Mouse (Mus musculus) lung, embryonic 15.5 days (tissue): ENCODE data around the gene Slc34a3. TPM values are rescaled to one million over a fixed set of nuclear protein-coding genes. Genes with fewer than 3 reads are reported as not detected.
A peak's percentile ranks its signal among the peaks of the same experiment; 100 is the strongest.

Source experiments
- ATAC-seq: fragments of 200-750 bp; cut with Nextera tagmentation; 2 replicates; pipeline ENCODE4 v1.8.0; 2017; ENCODE audit warnings: moderate number of reproducible peaks, borderline replicate concordance; ENCODE audit not compliant: low FRiP score, low TSS enrichment; ENCODE audit errors: extremely low read depth
- H3K27ac ChIP-seq: fragments of 300-500 bp; sonication (generic); 2 replicates; pipeline ENCODE4 v1.5.1; 2015; ENCODE audit warnings: moderate library complexity, mild to moderate bottlenecking, inconsistent platforms
- H3K27me3 ChIP-seq: fragments of 300-500 bp; sonication (generic); 2 replicates; pipeline ENCODE4 v1.6.1; 2015; ENCODE audit warnings: inconsistent platforms
- H3K36me3 ChIP-seq: fragments of 300-500 bp; sonication (generic); 2 replicates; pipeline ENCODE4 v1.6.1; 2015; ENCODE audit warnings: inconsistent platforms
- H3K4me1 ChIP-seq: fragments of 300-500 bp; sonication (generic); 2 replicates; pipeline ENCODE4 v1.6.1; 2015; ENCODE audit warnings: inconsistent platforms
- H3K4me2 ChIP-seq: fragments of 300-500 bp; sonication (generic); 2 replicates; pipeline ENCODE4 v1.6.1; 2015; ENCODE audit warnings: inconsistent platforms, mild to moderate bottlenecking, moderate library complexity
- H3K4me3 ChIP-seq: fragments of 300-500 bp; sonication (generic); 2 replicates; pipeline ENCODE4 v1.5.1; 2015; ENCODE audit warnings: mild to moderate bottlenecking, inconsistent platforms
- H3K9ac ChIP-seq: fragments of 300-500 bp; sonication (generic); 2 replicates; pipeline ENCODE4 v1.6.1; 2015; ENCODE audit warnings: inconsistent platforms
- H3K9me3 ChIP-seq: fragments of 300-500 bp; sonication (generic); 2 replicates; pipeline ENCODE4 v1.6.1; 2016; ENCODE audit warnings: inconsistent platforms
- WGBS: fragments of 180-500 bp; shearing (Covaris S2); methylation state at CpG from one replicate; pipeline ENCODE4 v1.1.7; 2015; 5-methylcytosine and 5-hydroxymethylcytosine counted together
- polyA plus RNA-seq: library from polyadenylated mRNA; unstranded; fragments of >200 nt; fragmentation: Nextera tagmentation; extraction: Ambion mirVana; gene quantifications from 2 replicates; pipeline ENCODE4 v1.2.1, GENCODE M21; 2015

Gene Slc34a3
- polyA plus RNA-seq, 1 experiment from 2014 or later, result not detected

DNA sequence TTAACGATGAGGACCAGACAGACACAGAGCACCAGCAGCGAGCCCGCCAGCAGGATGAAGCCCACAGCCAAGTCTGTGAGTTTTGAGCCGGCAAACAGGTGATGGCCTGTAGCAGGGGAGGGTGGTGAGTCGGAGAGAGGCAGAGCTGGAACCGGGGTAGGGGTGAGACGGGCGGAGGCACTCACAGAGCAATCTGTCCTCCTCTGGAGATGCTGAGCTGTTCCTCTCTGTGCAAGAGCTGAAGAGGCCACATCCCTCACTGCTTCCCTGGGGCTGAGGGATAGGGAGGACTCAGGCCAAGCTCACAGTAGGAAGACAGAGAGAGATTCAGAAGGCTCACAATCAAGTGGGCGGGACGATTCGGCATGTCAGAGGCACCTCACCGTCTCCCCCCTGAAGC is 3.1 kb downstream of the Slc34a3 start:
- H3K27ac ChIP-seq, result no peak overlapping the region
- ATAC-seq, result no peak
- peaks cover 11% of the 10 kb centered on the region for H3K4me1 ChIP-seq
- 57% methylated on average over 12 of the region's 12 CpGs for WGBS
- H3K36me3 ChIP-seq, result no peaks in the 10 kb centered on the region
- H3K9me3 ChIP-seq, result no peaks in the 10 kb centered on the region
- peaks cover 13% of the 10 kb centered on the region for H3K27me3 ChIP-seq
- no peak overlapping the region for H3K4me2 ChIP-seq
- H3K4me3 ChIP-seq, result no peak overlapping the region
- H3K9ac ChIP-seq, result no peak overlapping the region

DNA sequence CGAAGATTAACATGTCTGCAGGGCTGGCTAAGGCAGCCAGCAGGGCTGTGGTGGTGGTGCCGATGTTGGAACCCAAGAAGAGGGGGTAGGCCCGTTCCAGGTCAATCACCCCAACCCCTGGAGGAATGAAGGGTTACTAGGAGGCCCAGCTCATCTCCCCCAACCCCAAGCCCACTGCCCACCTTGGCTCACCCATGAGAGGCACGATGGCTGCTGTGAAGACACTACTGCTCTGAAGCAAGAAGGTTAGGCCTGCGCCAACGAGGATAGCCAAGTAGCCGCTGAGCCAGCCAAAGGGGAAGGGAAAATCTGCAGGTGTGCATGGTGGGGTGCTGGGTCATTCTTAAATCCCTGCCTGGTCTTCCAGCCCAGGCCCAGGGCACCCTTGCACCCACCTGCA is 3.6 kb downstream of the Slc34a3 start:
- Histone ChIP-seq H3K4me1 (peaks cover 16% of the 10 kb centered on the region), H3K9me3 (no peaks in the 10 kb centered on the region), H3K9ac (no peak overlapping the region), H3K4me2 (no peak overlapping the region), H3K4me3 (no peak overlapping the region), H3K27me3 (peaks cover 10% of the 10 kb centered on the region), H3K27ac (no peak overlapping the region), H3K36me3 (no peaks in the 10 kb centered on the region)
- WGBS, result 85% methylated on average over 7 of the region's 7 CpGs
- ATAC-seq, result no peak

DNA sequence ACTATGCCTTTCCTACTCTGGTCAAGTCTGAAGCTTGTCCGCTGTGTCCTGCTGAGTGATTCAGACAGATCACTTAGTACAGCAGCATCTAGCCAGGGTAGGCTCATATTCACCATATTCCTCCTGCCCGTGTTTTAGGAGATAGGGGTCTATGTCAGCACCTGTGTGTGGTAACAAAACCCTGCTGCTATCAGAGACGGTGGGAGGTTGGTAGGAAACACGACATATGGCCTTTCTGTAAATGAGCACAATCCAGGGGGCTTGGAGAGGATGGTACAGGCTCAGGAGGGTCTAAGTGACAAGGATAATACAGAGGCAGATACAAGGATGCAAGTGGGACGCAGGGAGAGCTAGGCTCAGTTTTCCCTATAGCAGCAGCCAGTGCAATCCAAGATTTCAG is 4.6 kb downstream of the Slc34a3 start:
- no peaks in the 10 kb centered on the region for H3K36me3 ChIP-seq
- H3K4me1 ChIP-seq, result peaks cover 19% of the 10 kb centered on the region
- H3K27ac ChIP-seq, result no peak overlapping the region
- H3K27me3 ChIP-seq, result peaks cover 10% of the 10 kb centered on the region; the same call in 1 of the 2 replicates
- no peak overlapping the region for H3K4me2 ChIP-seq
- no peak for ATAC-seq
- H3K4me3 ChIP-seq, result no peak overlapping the region
- 72% methylated on average over 5 of the region's 5 CpGs for WGBS
- H3K9me3 ChIP-seq, result no peaks in the 10 kb centered on the region
- no peak overlapping the region for H3K9ac ChIP-seq

DNA sequence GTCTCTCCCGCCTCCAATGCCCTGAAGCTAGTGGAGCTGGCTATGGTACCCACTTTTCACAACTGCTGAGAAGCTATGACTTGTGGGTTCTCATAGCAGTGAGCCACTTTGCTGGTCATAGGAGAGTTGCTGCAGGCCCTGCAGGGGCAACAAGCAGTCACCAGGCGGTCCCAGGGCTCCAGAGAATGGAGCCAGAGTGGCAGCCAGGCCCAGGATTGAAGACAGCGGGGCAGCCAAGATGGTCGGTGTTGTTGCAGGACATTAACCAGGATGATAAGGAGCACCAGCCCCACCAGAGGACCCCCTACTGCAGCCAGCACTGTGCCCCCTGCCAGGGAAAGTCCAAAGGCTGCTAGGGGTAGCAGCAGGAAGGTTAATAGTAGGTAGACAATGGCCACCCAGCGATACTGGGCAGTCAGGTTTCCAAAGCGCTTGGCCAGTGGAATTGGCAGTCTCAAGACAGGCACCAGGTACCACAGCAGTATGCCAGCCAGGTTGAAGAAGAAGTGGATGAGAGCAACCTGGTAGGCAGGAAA is 5.1 kb downstream of the Slc34a3 start:
- Histone ChIP-seq H3K4me3 (no peak overlapping the region), H3K4me2 (0 out of 2 replicates have a peak overlapping the region, but pooled peaks have one; percentile 30), H3K9me3 (no peaks in the 10 kb centered on the region), H3K4me1 (peaks cover 19% of the 10 kb centered on the region), H3K36me3 (no peaks in the 10 kb centered on the region), H3K27ac (no peak overlapping the region), H3K27me3 (peaks cover 10% of the 10 kb centered on the region; the same call in 1 of the 2 replicates), H3K9ac (no peak overlapping the region)
- 65% methylated on average over 6 of the region's 6 CpGs for WGBS
- ATAC-seq, result no peak

DNA sequence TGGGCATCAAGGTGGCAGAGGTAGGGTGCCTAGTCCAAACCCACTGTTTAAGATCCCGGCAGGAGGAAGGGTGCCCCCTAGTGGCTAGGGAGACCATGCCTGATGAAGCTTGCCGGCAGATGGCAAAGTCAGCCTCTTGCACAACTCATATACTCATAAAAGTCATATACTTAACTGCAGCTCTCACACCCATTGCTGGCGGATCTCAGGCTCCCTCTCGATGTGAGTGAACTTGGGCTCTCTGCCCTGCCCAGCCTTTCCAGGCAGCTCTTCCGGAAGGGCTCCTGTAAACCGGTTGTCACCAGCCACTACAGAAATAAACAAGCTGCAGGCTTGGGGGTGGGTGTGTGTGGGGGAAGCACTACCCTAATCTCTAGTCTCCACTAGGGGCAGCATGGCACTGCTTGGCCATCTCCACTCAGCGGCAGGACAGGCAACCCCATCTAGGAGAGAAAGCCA is 5.7 kb downstream of the Slc34a3 start:
- H3K36me3 ChIP-seq, result no peaks in the 10 kb centered on the region
- H3K27me3 ChIP-seq, result 0 out of 2 replicates have a peak, but pooled peaks cover 8% of the 10 kb centered on the region
- H3K27ac ChIP-seq, result peak overlapping the region; percentile 58
- no peak overlapping the region for H3K9ac ChIP-seq
- peaks cover 23% of the 10 kb centered on the region for H3K4me1 ChIP-seq
- no peaks in the 10 kb centered on the region for H3K9me3 ChIP-seq
- H3K4me3 ChIP-seq, result peak overlapping the region; percentile 5
- ATAC-seq, result peak; percentile 37; the same call in 1 of the 2 replicates
- WGBS, result under 1% methylated on average over 7 of the region's 7 CpGs
- H3K4me2 ChIP-seq, result peak overlapping the region; percentile 30

DNA sequence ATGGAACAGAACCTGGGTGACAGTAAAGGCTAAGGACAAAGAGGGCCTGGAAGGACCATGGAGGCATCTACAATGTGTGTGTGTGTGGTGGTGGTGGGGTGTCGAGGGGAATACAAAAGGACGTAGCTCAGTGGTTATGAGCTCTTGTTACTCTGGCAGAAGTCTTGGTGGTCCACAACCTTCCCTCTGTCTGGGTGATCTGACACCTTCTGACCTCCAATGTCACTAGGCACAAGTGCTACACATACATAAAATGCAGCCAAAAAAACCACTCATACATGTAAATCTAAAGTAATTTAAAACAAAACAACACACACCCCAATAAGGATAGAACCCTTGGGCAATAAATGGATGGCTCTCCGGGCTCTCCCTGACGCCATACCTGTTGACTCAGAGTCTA is 6.8 kb downstream of the Slc34a3 start:
- 88% methylated on average over 4 of the region's 4 CpGs for WGBS
- H3K9me3 ChIP-seq, result no peaks in the 10 kb centered on the region
- H3K4me2 ChIP-seq, result no peak overlapping the region
- H3K36me3 ChIP-seq, result no peaks in the 10 kb centered on the region
- H3K9ac ChIP-seq, result no peak overlapping the region
- ATAC-seq, result no peak
- H3K4me1 ChIP-seq, result peaks cover 29% of the 10 kb centered on the region
- H3K27me3 ChIP-seq, result no peaks in the 10 kb centered on the region
- no peak overlapping the region for H3K4me3 ChIP-seq
- H3K27ac ChIP-seq, result no peak overlapping the region

DNA sequence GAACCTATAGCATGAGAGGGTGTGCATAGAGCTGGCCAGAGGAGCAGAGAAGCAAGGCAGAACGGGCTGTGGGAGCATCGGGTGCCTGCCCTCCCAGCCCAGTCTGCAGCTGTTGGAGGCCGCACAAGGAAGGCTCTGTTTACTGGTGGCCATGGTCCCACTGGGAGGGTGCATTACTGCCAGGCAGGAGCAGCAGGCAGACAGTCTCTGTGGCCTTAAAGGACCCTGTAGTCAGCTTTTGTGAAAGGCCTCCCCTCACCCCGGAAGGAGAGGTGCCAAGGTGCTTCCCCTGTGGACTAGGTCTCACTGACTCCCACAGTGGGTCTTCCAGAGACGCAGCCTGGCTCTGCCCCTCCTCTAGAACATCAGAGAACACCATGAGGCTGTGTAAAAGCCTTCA is 7.3 kb downstream of the Slc34a3 start:
- Histone ChIP-seq H3K9me3 (no peaks in the 10 kb centered on the region), H3K27me3 (no peaks in the 10 kb centered on the region), H3K4me3 (no peak overlapping the region), H3K9ac (no peak overlapping the region), H3K4me1 (peaks cover 30% of the 10 kb centered on the region), H3K4me2 (no peak overlapping the region), H3K27ac (no peak overlapping the region), H3K36me3 (peaks cover 3% of the 10 kb centered on the region)
- ATAC-seq, result no peak
- 80% methylated on average over 5 of the region's 5 CpGs for WGBS

DNA sequence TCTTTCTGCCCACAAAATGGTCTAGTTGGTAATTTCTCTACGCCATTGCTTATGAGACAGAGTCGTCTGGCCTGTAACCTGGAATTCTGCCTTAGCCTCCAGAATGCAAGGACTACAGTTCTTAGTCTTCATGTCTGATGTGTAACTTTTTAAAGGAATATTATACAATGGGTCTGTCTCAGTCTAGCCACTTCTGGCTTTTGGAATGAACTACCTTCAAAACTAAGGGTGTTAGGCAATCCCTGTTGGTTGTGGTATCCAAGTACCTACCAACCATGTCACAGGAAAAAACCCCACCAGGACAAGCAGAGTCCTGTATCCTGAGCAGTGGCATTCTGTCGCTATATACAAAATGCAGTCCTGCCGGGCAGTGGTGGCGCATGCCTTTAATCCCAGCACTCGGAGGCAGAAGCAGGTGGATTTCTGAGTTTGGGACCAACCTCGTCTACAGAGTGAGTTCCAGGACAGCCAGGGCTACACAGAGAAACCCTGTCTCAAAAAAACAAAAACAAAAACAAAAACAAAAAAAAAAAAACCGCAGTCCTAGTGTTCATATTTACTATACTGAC is 8.3 kb downstream of the Slc34a3 start:
- Histone ChIP-seq H3K4me1 (peaks cover 33% of the 10 kb centered on the region), H3K36me3 (peaks cover 7% of the 10 kb centered on the region), H3K4me2 (peak overlapping the region; percentile 50), H3K27me3 (no peaks in the 10 kb centered on the region), H3K4me3 (peak overlapping the region; percentile 55; the same call in 1 of the 2 replicates), H3K27ac (peak overlapping the region; percentile 99), H3K9ac (peak overlapping the region; percentile 56), H3K9me3 (no peaks in the 10 kb centered on the region)
- no peak for ATAC-seq
- WGBS, result 68% methylated on average over 8 of the region's 8 CpGs

DNA sequence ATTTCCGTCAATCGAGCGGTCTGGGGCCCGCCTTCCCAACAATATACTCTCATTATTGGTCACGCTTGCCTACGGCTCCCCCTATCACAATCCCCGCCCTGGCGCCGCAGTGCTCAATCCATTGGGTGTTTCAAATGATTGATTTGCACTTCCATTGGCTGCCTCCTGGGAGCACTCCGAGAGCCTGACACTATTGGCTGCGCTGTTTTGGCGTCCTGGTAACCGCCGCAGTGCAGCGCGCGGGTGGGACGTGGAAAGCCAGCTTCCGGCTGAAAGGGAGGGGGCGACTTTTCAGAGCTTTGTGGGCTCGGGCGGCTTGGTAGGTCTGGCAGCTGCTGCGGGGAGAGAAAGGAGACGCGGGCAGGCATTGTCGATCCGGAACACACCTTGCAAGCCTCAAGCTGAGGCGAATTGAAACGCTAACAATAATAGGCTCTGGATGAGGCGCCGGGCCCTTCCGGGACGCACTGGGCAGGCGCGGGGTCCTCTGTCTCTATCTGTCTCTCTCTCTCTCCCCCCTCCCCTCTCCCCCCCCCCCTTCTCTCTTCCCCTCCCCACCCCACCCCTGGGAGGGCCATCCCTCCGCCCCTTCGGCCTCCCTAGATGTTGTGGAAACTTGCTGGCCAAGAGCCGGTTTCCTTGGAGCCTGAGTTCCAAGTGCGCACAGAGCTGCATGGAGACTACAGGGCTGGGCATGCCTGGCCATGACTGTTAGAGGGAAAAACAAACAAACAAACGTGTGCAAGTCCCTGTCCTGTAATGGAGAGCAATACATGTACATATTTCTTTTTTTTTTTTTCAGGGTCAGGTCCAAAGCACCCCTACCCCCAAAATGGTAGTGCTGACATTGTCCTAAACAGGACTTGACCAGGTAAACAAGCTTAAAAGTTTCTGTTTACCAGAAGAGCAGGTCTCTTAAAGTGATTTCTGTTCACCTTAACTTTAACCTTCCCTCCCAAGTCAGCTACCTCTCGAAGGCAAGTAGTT is 9.1 kb downstream of the Slc34a3 start:
- H3K9ac ChIP-seq, result peak overlapping the region; percentile 56
- peak overlapping the region; percentile 50 for H3K4me2 ChIP-seq
- no peaks in the 10 kb centered on the region for H3K27me3 ChIP-seq
- WGBS, result 2% methylated on average over 40 of the region's 41 CpGs
- peak; percentile 95 for ATAC-seq
- peaks cover 33% of the 10 kb centered on the region for H3K4me1 ChIP-seq
- peak overlapping the region; percentile 98 for H3K4me3 ChIP-seq
- peak overlapping the region; percentile 99 for H3K27ac ChIP-seq
- peaks cover 7% of the 10 kb centered on the region for H3K36me3 ChIP-seq
- H3K9me3 ChIP-seq, result no peaks in the 10 kb centered on the region

DNA sequence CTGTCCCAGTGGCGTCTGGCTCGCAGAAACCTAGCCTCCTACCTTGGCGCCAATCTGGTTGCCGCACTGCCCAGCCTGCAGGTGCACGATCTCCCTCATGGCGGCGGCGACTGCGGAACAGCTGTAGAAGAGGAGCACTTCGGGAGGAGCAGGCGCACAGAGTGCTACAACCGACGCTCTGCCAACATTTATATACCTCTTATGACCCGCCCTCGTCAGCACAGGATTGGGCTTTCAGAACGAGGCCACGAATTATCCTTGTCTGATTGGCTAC is 9.7 kb downstream of the Slc34a3 start, which contains the start of gene Tubb4b:
Gene Tubb4b (minus strand): TSS at position 211 of the 274 bp plus-strand sequence.
- H3K27me3 ChIP-seq, result no peaks in the 10 kb centered on the region
- H3K9me3 ChIP-seq, result no peaks in the 10 kb centered on the region
- peaks cover 7% of the 10 kb centered on the region for H3K36me3 ChIP-seq
- peak within 1 kb of the TSS; percentile 95 for H3K9ac ChIP-seq
- H3K27ac ChIP-seq, result peak within 1 kb of the TSS; percentile 99
- 0% methylated on average over 17 of the region's 17 CpGs for WGBS
- H3K4me2 ChIP-seq, result peak within 1 kb of the TSS; percentile 76
- peak within 1 kb of the TSS; percentile 98 for H3K4me3 ChIP-seq
- H3K4me1 ChIP-seq, result peaks cover 33% of the 10 kb centered on the region
- no peak for ATAC-seq

DNA sequence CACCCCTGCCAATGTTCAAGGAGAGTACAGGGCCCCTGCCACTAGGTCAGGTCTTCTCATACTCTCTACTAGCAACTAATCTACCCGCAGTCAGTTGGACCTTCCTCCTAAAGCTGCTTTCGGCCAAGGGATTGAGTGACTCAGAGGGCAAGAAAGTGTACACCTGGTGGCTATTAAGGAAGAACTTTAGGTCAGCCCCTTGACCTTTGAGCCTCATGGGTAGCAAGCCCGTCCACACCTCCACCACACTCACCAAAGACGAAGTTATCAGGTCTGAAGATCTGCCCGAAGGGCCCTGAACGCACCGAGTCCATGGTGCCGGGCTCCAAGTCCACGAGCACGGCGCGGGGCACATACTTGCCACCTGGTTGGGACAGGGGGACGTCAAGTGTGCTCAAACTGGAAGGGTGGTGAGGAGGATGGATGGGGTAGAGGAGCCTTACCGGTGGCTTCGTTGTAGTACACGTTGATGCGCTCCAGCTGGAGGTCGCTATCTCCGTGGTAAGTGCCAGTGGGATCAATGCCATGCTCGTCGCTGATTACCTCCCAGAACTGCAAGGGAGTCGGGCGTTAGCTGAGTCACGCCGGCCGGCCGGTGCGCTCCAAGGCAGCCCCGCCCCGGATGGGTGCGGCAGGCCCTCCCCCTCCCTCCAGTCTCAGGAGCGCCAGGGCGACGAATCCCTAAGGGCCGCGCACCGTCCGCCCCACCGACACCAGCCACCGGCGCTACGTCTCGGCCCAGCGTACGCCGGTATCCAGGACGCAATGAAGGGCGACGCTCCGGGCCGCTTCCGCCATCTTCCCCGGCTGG is 10.3 kb downstream of the Slc34a3 start:
- peak overlapping the region; percentile 98 for H3K4me3 ChIP-seq
- no peaks in the 10 kb centered on the region for H3K27me3 ChIP-seq
- H3K9me3 ChIP-seq, result no peaks in the 10 kb centered on the region
- peak overlapping the region; percentile 99 for H3K27ac ChIP-seq
- H3K4me1 ChIP-seq, result peaks cover 32% of the 10 kb centered on the region
- H3K4me2 ChIP-seq, result peak overlapping the region; percentile 76
- WGBS, result under 1% methylated on average over 53 of the region's 53 CpGs
- peak overlapping the region; percentile 95 for H3K9ac ChIP-seq
- peaks cover 7% of the 10 kb centered on the region for H3K36me3 ChIP-seq
- ATAC-seq, result peak; percentile 41
